Mouse (Mus musculus) heart, adult 11 months (tissue): ENCODE measurements around the gene Pdzd7.

Source experiments
- DNase-seq: peaks from one replicate; pipeline ENCODE4 v3.0.0; 2022

The Pdzd7 gene

GRCm38 (mm10) chr19:44980787-44981186 lies 64.7 kb downstream of the Pdzd7 start:
- no peak for DNase-seq

- peak; percentile 54 for DNase-seq
Measured at GRCm38 (mm10) chr19:44977148-44977547, 68.4 kb downstream of the Pdzd7 start.
